Mouse (Mus musculus): ENCODE measurements around the gene Fsip1.

Gene Fsip1

DNA sequence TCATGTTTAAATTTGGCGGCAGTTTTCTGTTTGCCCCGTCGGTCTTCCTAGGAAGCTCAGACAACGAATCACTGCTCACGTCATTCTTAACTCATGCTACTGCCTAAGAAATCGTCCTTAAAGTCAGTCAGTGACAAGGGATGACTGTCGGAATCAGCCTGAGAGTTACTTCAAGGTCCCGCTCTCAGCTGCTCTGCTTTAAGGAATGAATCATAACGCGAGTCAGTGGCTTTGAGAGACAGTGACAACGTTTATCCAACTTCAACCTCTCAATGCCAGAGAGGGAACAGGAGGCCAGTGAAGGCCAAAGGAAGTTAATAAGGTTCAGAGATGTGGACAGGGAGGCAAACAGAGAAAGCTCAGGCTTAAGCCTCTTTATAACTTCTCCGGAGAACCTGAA lies 7.8 kb downstream of the Fsip1 start:
- DNase-seq, result no peak

DNA sequence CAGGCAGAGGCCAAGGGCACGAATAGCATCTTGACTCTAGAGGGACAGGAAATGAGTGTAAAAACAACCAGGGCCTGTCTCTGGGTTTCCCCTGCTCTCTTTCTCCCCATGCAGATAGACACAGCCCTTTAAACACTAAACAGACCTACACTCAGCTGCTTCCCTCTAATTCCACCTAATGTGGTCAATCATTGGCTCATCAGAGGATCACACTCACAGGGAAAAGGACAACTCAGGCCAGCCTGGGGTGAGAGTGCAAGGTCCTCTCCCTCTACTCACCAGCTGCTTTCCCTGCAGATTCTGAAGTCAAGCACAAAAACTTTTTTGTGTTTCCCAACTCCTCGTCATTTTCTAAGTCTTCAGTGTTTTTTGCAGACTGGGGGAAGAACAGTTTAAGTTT lies 8.8 kb downstream of the Fsip1 start:
- peak in 1 of 2 experiments; percentile 34 for DNase-seq

- peak; percentile 87 to 88 for DNase-seq
These were observed 10.9 kb downstream of the Fsip1 start for GRCm38 (mm10) chr2:118245914-118246313.

GRCm38 (mm10) chr2:118236196-118236595 lies 20.6 kb downstream of the Fsip1 start:
- DNase-seq, result no peak

DNA sequence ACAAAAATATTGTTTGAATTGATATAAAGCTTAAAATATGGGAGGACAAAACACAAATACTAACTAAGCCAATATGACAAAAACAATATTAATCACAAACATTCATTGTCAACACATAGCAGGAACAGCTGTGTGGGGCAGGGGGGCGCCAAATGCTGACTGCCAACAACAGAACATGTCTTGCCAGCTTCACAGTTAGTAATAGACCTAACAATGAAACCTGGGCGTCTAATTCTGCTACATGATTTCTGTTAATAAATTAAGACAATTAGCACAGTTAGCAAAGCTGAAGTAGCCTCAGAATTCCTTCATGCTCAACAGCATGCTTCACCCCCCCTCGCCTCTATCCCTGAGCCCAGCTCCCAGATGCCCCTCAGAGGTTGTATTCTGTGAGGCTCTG lies 21.2 kb downstream of the Fsip1 start:
- no peak for DNase-seq

GRCm38 (mm10) chr2:118230544-118230943 lies 26.2 kb downstream of the Fsip1 start:
- no peak for DNase-seq

- DNase-seq, result no peak
These were observed 28.2 kb downstream of the Fsip1 start for GRCm38 (mm10) chr2:118228486-118229079.

GRCm38 (mm10) chr2:118225316-118226041 lies 31.3 kb downstream of the Fsip1 start:
- DNase-seq, result no peak

- DNase-seq, result no peak
These were observed 38.7 kb downstream of the Fsip1 start for GRCm38 (mm10) chr2:118217993-118218595.

GRCm38 (mm10) chr2:118209712-118210111 lies 47.1 kb downstream of the Fsip1 start:
- no peak for DNase-seq

DNA sequence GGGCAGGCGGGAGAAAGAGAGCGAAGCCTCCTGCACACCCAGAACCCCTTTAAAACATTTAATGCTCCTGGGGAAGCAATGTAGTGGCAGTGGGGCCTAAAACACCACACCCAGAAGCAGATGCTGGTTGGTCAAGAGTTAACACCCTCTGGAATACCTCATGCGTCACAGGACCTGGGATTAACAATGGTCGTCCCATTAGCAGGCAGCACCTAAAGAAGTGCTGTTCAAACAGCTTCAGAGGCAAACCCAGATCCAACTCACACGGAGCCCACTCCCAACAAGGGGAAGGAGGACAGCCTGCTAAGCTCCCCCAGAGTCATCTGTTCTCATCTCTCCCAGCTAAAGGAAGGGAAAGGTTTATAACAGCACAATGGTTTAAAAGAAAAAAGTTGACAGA lies 48.1 kb downstream of the Fsip1 start:
- no peak for DNase-seq

GRCm38 (mm10) chr2:118205991-118206585 lies 50.7 kb downstream of the Fsip1 start:
- no peak for DNase-seq

DNA sequence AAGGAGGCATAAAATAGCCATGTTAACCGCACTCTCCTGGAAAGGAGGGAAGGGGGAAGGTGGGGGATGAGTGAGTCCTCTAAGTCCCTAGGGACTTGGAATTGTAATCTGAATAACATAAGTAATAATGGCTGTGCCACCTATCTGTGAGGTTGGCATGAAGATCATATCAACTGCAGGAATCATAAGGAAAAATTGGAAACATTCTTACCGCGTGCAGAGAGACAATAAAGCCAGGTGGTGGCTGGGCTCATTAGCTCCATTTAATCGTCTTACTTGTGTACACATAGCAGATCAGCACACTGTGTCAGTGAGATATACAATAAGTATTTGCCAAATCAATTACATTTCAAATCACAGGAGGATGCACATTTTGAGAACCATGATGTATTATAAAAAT lies 52.1 kb downstream of the Fsip1 start:
- DNase-seq, result no peak

- DNase-seq, result peak; percentile 18 to 49
These were observed 52.9 kb downstream of the Fsip1 start for GRCm38 (mm10) chr2:118203739-118204461.

- no peak for DNase-seq
These were observed 53.8 kb downstream of the Fsip1 start for GRCm38 (mm10) chr2:118202934-118203333.

DNA sequence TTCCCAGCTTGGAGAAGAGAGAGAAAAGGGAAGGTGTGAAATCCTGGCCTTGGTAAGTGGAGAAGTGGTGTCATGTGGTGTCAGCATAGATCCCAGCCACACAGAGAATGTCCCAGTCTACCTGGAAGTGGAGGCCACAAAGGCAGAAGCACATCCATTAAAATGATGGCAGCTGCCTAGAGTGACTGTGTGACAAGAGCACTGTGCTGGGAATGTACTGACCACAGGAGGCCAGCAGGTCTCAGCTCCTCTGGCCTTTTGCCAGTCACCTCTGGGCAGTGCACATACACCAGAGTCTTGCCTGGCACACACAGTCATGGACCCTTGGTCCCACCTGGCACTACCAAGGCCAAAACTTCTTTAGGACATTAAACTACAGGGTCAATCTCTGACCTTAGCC lies 54.8 kb downstream of the Fsip1 start:
- peak in 1 of 2 experiments; percentile 23 for DNase-seq

GRCm38 (mm10) chr2:118199867-118200266 lies 56.9 kb downstream of the Fsip1 start:
- peak; percentile 83 to 88 for DNase-seq

DNA sequence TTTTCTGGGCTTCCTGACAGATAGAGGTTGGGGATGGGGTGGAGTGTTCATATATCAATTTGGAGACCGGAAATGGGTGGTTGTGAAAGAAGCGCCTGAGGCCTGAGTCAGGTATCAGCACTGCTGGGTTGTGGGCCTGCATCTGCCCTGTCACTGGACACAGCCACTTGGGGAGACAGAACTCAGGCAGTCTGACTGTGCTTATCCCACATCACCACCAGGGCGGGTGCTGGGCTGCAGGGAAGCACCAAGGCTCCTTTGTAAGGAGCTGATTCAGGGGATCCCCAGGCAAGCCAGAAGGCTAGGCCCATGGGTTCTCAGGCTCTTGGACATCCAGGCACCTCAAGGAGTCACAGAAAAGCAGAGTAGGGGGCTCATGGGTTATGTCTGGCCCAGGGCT lies 59.8 kb downstream of the Fsip1 start:
- DNase-seq, result peak in 1 of 2 experiments; percentile 29

- DNase-seq, result no peak
These were observed 74.6 kb downstream of the Fsip1 start for GRCm38 (mm10) chr2:118182136-118182535.

- no peak for DNase-seq
These were observed 76.7 kb downstream of the Fsip1 start for GRCm38 (mm10) chr2:118179873-118180585.

GRCm38 (mm10) chr2:118179472-118179871 lies 77.3 kb downstream of the Fsip1 start:
- peak; percentile 22 to 49 for DNase-seq
